Comparison of ENCODE assay signal across 15 mouse cellular contexts in genomic region chr4:44504998-44505397, GRCm38 (mm10).
"Had no signal": no experiment of that assay in that cellular context is flagged by ENCODE, and none has a peak within 500 bp of the region (broad histone marks: within the 10 kb centered on the region; RNA-seq: fewer than 3 reads in every experiment).

No protein-coding gene starts in this region.

- H3K4me1 ChIP-seq: stomach, embryonic 15.5 days had no signal

- H3K27ac ChIP-seq: neural tube, embryonic 15.5 days; stomach, embryonic 15.5 days; stomach, postnatal 0 days had no signal

- H3K4me2 ChIP-seq: neural tube, embryonic 15.5 days; stomach, embryonic 15.5 days had no signal

- DNase-seq: retina, postnatal 1 day; right cerebral cortex, adult 18-20 months; right cerebral cortex, postnatal 14 days; right cerebral cortex, postnatal 25 days; right cerebral cortex, postnatal 4 days; spleen, adult 18-20 months; thymus, adult 18-20 months; thymus, adult 2 months; thymus, postnatal 14 days; thymus, postnatal 25 days; thymus, postnatal 36 days; thymus, postnatal 4 days had no signal

- H3K4me3 ChIP-seq: neural tube, embryonic 15.5 days; stomach, embryonic 15.5 days had no signal

- H3K9me3 ChIP-seq: neural tube, embryonic 15.5 days; stomach, embryonic 15.5 days had no signal

- H3K36me3 ChIP-seq: neural tube, embryonic 15.5 days; stomach, embryonic 15.5 days had no signal

- H3K9ac ChIP-seq: neural tube, embryonic 15.5 days; stomach, embryonic 15.5 days had no signal
